Mouse (Mus musculus) liver, adult (tissue): ENCODE measurements around the gene Cdk12.

Experiments used
- GATA4 ChIP-seq: IDR thresholded peaks from 2 replicates; pipeline ENCODE4 v1.6.1; 2014; ENCODE audit warnings: mild to moderate bottlenecking, low read length; ENCODE audit not compliant: insufficient replicate concordance

Cdk12 gene

GRCm38 (mm10) chr11:98244415-98244814 is 41.6 kb downstream of the Cdk12 start:
- TF ChIP-seq GATA4: no peak

DNA sequence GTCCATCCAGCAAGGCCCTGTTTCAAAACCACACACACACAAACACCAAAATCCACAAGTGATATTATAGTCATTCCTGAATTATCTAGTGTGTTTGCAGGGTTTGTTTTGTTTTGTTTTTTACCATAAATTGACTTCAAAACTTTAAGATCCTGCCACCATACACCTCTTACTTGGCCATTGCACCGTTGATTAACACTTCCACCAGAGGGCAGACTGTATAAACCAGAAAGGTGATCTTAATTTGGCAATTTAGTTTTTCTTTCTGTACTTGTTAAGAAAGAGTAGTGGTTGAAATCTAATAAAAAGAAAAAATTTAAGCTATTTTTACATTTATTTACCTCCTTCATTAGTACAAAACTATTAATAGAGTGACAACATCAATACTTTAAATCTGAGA is 44.5 kb downstream of the Cdk12 start:
- TF ChIP-seq GATA4: no peak

DNA sequence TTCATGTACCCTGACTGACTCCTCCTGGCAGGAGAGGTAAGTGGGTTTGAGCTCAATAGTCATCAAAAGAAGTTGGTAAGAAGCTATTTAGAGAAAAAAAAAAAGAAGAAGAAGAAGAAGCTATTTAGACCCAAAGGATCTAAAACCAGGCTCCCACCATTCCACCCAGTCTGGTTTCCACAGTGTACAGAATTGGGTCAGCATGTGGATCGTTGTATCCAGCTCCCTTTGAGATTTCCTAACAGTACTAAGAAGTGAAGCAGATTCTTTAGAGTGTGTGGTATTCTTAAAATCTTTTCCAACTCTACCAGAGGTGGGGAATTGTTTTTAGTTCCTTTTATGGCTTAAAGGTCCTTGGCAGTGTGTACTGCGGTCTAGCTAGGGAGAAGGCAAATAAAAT is 50.9 kb downstream of the Cdk12 start:
- TF ChIP-seq GATA4: no peak

- no peak for TF ChIP-seq GATA4
Observed at GRCm38 (mm10) chr11:98260706-98261479, 58.0 kb downstream of the Cdk12 start.

- peak; percentile 53; the same call in 1 of the 2 replicates for TF ChIP-seq GATA4
Observed at GRCm38 (mm10) chr11:98265039-98265438, 62.2 kb downstream of the Cdk12 start.

GRCm38 (mm10) chr11:98265891-98266290 is 63.0 kb downstream of the Cdk12 start:
- no peak for TF ChIP-seq GATA4

DNA sequence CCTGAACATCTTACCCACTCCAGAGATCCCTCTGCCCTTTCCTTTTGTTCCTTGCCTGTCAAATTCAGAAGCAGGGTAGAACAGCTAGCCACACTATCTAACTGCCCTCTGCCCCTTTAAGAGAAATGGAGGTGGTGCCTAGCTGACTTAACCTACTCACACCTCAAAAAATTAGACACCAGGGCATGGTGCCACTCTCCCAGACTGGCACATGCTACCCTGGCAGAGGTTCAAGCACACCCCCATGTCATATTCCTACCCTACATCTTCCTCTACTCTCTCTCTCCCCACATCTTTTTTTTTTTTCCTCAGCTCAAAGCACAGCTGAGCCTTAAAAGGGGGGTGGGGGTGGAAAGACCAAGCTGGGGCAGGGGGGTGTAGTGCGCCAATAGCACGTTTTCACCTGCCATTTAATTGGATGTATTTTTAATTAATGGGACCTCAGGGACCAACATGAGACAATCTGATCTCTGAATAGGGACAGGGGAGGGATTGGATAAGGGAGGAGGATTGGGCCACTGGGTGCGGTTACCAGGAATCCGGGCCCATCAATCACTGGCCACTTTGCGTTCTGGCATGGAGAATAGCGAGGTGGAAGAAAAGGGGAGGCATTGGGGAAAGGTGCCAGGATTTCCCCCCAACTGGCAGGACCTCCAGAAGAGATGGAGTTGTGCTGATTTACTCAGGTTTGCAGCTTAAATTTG is 64.0 kb downstream of the Cdk12 start:
- TF ChIP-seq GATA4: no peak

GRCm38 (mm10) chr11:98270066-98270465 is 67.2 kb downstream of the Cdk12 start:
- TF ChIP-seq GATA4: no peak

GRCm38 (mm10) chr11:98270466-98270865 is 67.6 kb downstream of the Cdk12 start:
- no peak for TF ChIP-seq GATA4

GRCm38 (mm10) chr11:98283740-98284139 is 80.9 kb downstream of the Cdk12 start:
- no peak for TF ChIP-seq GATA4

- no peak for TF ChIP-seq GATA4
Observed at GRCm38 (mm10) chr11:98284230-98284629, 81.4 kb downstream of the Cdk12 start.

- TF ChIP-seq GATA4: no peak
Observed at GRCm38 (mm10) chr11:98285368-98285767, 82.5 kb downstream of the Cdk12 start.

- TF ChIP-seq GATA4: no peak
Observed at GRCm38 (mm10) chr11:98287531-98287930, 84.7 kb downstream of the Cdk12 start.

DNA sequence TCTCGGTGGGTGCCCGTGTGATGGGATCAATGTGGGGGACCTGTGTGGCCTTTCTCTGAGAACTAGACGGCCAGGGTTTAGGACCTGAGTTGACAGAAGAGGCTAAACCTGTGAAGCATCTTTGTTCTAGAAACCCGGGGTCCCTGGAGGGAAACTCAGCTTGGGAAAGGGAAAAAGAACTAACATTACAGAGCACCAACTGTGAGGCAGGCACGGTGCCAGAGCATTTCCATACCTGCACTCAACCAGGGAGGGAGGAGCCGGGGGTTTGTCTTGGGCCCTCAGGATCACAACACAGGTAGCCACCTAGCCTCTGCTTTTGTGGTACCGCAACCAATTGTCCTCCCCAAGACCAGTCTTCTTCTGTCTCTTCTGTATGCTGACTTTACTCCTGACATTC is 85.1 kb downstream of the Cdk12 start:
- TF ChIP-seq GATA4: no peak

DNA sequence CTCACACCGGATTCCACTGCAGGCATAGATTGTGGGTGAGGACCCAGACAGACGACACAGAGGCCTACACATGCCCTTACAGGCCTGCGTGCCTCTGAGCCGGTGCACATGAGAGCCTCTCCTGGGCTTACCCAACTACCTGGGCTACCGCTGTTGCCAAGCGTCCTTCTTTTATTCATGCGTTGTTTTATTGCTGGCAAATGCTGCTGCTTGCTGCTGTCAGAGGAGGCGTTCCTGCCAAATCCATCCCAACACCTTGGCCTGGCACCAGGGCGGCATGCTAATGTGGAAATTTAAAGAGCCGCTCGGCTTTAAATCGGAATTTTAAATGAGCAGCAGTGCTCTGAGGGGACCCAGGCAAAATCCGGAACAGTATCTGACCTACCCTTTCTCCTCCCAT is 87.0 kb downstream of the Cdk12 start:
- TF ChIP-seq GATA4: no peak

DNA sequence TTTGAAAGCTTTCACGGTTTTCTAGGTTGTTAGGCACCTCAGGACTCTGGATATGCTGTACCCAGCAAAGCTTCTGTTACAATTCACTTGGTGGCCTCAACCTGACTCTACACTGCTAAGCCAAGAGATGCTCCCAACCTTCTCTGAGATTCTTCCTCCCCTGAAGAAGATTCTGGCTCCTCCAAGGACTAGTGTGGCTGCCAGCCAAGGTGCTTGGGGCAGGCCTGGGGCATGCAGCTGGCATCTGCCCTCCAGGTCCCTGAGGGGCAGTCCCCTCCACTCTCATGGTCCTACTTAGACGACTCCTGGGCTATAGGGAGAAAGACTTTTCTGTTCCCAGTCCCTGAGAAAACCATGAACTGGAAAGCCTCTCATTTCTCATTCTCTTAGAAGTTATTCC is 88.0 kb downstream of the Cdk12 start:
- TF ChIP-seq GATA4: no peak
